Mouse (Mus musculus) cortical plate, adult 2 months (tissue): ENCODE data around the gene Olfr160.

Experiments used
- CTCF ChIP-seq: fragments of 200-500 bp; IDR thresholded peaks from 2 replicates; pipeline ENCODE4 v1.5.1; 2011; ENCODE audit warnings: mild to moderate bottlenecking, control low read depth, low read length; ENCODE audit not compliant: insufficient read depth; ENCODE audit errors: extremely low read depth
- POLR2A ChIP-seq: fragments of 200-500 bp; IDR thresholded peaks from 2 replicates; pipeline ENCODE4 v1.6.1; 2011; ENCODE audit warnings: mild to moderate bottlenecking, low read length, control low read depth; ENCODE audit not compliant: insufficient read depth; ENCODE audit errors: extremely low read depth

DNA sequence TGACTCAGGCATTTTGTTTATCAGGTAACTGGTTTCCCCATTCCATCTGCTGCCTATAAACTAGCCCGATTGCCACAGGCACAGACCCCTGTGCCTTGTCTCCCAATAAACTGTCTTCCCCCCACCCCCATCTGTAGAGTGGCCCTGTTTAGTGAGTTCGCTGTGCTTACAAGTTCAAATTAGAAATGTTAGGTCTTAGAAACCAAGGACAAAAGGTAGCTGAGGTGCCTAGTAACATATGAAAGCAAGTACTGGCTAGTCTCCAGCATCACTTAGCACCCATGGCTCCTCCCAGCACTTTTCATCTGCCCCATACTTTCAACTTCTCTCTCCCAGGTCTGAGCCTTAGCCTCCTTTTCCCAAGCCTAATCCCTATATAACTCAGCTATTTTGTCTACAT, 45.7 kb upstream of the Olfr160 start:
- TF ChIP-seq CTCF (no peak), POLR2A (no peak)
